Mouse (Mus musculus) C2C12 (cell line): ENCODE data around the gene Pex10.

Source experiments
- CTCF ChIP-seq: IDR thresholded peaks from one replicate; pipeline ENCODE4 v1.5.1; 2011; ENCODE audit not compliant: control insufficient read depth, insufficient read depth, insufficient read length
- MYOD1 ChIP-seq: IDR thresholded peaks from one replicate; pipeline ENCODE4 v1.6.1; 2011; ENCODE audit warnings: low read depth; ENCODE audit not compliant: control insufficient read depth, insufficient read length

- TF ChIP-seq MYOD1 (no peak), CTCF (no peak)
Observed at GRCm38 (mm10) chr4:155056724-155057123, 10.1 kb upstream of the Pex10 start, which contains the start of gene Plch2.
